Mouse (Mus musculus): Measurements from ENCODE around the gene Ap2a1.
"Not testable (repeated sequence)": the region's sequence is repeated elsewhere in the genome, so short reads cannot be mapped to it uniquely, and the experiment has no call there.

The Ap2a1 gene

DNA sequence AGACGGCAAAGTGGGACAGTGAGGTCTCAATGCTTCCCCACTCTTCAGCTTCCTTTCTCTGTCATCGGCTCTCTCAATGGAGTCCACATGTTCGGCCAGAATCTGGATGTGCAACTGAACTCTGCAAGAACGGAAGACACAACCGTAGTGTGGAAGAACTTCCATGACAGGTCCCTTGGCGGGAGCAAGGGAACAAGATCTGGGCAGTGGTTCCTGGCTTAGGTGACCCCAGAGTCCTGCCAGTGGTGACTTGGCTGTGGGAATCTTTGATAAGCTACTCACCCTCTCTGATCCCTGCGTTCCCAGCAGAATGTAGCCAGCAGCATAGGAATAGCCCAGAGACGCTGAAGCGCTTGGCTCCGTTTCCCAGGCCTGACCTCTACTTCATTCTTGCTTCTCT is 32.8 kb downstream of the Ap2a1 start:
- in situ Hi-C loops (cut with MboI, MseI): loop anchor here (10.0 kb wide), 1 partner anchor 808 kb away; the partner anchor contains the start of gene Dbp

GRCm38 (mm10) chr7:44895593-44896434 is 33.5 kb downstream of the Ap2a1 start, which contains the start of gene Fuz:
Gene Fuz (plus strand): TSS chr7:44896079.
- in situ Hi-C loops (cut with MboI, MseI): loop anchor here (10.0 kb wide), 1 partner anchor 809 kb away; the partner anchor contains the start of gene Dbp

GRCm38 (mm10) chr7:44895206-44895592 is 34.1 kb downstream of the Ap2a1 start:
- in situ Hi-C loops (cut with MboI, MseI): loop anchor here (10.0 kb wide), 1 partner anchor 810 kb away; the partner anchor contains the start of gene Dbp

DNA sequence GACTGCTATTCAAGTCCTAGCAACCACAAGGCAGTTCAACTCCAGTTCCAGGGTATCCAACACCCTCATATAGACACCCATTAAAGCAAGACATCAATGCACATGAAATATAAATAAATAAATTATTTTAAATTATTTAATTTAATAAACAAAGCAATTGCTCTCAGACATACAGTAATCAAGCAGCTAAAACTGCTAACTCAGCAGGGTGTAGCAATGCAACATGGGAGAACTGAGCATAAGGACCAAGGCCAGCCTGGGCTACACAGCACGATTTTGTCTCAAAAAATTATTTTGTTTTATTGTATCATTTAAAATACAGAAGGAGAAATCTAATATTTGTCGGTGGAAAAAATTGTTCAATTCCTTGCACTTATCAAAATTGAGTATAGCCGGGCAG is 35.1 kb downstream of the Ap2a1 start:
- in situ Hi-C loops (cut with MboI, MseI): loop anchor here (10.0 kb wide), 1 partner anchor 811 kb away; the partner anchor contains the start of gene Dbp

GRCm38 (mm10) chr7:44893197-44893596 is 36.1 kb downstream of the Ap2a1 start:
- in situ Hi-C loops (cut with MboI, MseI): loop anchor here (10.0 kb wide), 1 partner anchor 812 kb away; the partner anchor contains the start of gene Dbp

DNA sequence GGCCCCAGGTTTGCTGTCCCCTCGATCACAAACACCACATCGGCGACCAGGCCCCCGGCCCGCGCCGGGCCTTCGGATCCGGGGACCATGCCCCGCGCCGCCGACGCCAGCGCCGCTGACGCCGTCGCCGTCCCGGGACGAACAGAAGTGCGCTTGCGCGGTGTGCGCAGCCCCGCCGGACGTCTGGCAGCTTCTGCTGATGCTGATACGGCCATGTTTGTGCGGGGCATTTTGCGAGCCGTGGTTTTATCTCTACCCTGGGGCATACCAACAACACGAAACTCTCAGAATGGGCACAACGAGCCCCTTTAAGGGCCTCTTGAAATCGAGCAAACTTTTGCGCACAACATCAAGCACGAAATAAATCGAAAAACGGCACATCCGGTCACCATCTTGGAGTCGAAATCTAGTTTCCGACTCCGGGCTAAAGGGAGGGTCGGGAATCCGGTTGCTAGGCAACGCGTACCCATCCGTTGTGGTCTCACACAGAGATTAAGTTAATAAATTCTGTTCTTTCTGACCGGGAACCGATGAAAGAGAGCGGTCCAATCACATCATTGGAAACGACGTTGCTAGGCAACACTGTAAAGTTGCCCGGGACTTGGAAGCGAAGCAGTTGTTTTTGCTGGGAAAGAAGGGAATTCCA is 36.9 kb downstream of the Ap2a1 start, which contains the start of gene Med25:
TSS of gene Med25 (minus strand) at position 437 of the 646 bp plus-strand sequence.
- in situ Hi-C loops (cut with MboI, MseI): loop anchor here (10.0 kb wide), 1 partner anchor 812 kb away; the partner anchor contains the start of gene Dbp

- in situ Hi-C loops (cut with MboI, MseI): loop anchor here (10.0 kb wide), 1 partner anchor 813 kb away; the partner anchor contains the start of gene Dbp
Measured at GRCm38 (mm10) chr7:44891611-44892010, 37.7 kb downstream of the Ap2a1 start.

GRCm38 (mm10) chr7:44890737-44891136 is 38.6 kb downstream of the Ap2a1 start:
- in situ Hi-C loops (cut with MboI, MseI): loop anchor here (10.0 kb wide), 1 partner anchor 814 kb away; the partner anchor contains the start of gene Dbp

GRCm38 (mm10) chr7:44890180-44890579 is 39.1 kb downstream of the Ap2a1 start:
- in situ Hi-C loops (cut with MboI, MseI): loop anchor here (10.0 kb wide), 1 partner anchor 815 kb away; the partner anchor contains the start of gene Dbp

- in situ Hi-C loops (cut with MboI, MseI): no loop called here
Measured at GRCm38 (mm10) chr7:44888256-44889105, 40.8 kb downstream of the Ap2a1 start.

GRCm38 (mm10) chr7:44886964-44887363 is 42.3 kb downstream of the Ap2a1 start:
- in situ Hi-C loops (cut with MboI, MseI): no loop called here

DNA sequence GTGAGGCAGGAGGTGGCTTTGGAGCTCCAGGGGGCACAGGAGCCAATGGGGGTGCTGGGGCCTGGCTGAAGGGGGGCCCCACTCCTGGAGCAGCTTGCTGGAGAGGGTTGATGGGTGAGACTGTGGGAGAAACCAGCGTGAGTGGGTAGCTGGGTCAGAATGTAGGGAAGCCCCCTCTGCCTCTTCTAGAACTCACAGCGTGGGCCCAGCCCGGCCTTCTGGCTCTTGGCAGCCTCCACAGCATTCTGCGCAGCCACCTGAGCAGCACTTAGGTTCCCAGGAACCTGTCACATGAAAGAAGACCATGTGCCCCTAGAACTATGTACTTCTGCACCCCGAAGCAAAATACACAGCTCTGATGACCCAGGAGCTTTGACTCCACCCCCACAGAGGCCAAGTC is 44.7 kb downstream of the Ap2a1 start:
- in situ Hi-C loops (cut with MboI, MseI): loop anchor here (5.0 kb wide), 1 partner anchor 73 kb away; no protein-coding TSS in a partner anchor

- in situ Hi-C loops (cut with MboI, MseI): loop anchor here (5.0 kb wide), 1 partner anchor 74 kb away; no protein-coding TSS in a partner anchor
Measured at GRCm38 (mm10) chr7:44883036-44883435, 46.3 kb downstream of the Ap2a1 start.

DNA sequence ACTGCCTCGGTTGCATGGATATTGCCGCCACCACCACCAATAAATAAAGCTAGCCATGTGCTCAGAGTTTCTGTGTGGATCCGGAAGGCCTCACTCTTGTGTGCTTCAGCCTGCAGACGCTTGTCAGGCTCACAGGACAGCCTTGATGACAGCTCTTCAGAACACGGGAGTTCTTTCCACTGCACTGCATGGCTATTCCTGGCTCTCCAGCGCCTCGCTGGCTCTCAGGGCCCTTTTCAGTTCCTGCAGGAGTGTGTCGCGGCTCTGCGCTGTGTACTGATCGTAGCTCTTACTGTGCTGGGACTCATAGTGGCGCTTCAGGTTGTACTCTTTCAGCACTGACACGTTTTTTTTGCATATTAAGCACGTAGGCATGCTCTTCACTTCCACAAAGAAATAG is 51.5 kb downstream of the Ap2a1 start:
- in situ Hi-C loops (cut with MboI, MseI): no loop called here

DNA sequence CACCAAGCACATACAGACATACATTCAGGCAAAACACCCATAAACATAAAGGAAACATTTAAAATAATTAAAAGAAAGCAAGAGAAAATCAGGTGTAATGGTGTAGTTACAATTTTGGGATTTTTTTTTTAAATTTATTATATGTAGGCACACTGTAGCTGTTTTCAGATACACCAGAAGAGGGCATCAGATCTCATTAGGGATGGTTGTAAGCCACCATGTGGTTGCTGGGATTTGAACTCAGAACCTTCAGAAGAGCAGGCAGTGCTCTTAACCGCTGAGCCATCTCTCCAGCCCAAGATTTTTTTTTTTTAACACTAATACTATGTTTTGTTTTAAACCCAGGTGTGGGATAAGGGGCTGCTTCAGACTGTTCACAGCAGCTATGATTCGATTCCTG is 57.5 kb downstream of the Ap2a1 start:
- in situ Hi-C loops (cut with MboI, MseI): not testable (repeated sequence)

GRCm38 (mm10) chr7:44871181-44871580 is 58.1 kb downstream of the Ap2a1 start:
- in situ Hi-C loops (cut with MboI, MseI): no loop called here

- in situ Hi-C loops (cut with MboI, MseI): no loop called here
Measured at GRCm38 (mm10) chr7:44870614-44871013, 58.7 kb downstream of the Ap2a1 start.

- in situ Hi-C loops (cut with MboI, MseI): no loop called here
Measured at GRCm38 (mm10) chr7:44869697-44870528, 59.4 kb downstream of the Ap2a1 start, which contains the start of gene Ptov1. Gene Ptov1 (minus strand): TSS chr7:44869788.

DNA sequence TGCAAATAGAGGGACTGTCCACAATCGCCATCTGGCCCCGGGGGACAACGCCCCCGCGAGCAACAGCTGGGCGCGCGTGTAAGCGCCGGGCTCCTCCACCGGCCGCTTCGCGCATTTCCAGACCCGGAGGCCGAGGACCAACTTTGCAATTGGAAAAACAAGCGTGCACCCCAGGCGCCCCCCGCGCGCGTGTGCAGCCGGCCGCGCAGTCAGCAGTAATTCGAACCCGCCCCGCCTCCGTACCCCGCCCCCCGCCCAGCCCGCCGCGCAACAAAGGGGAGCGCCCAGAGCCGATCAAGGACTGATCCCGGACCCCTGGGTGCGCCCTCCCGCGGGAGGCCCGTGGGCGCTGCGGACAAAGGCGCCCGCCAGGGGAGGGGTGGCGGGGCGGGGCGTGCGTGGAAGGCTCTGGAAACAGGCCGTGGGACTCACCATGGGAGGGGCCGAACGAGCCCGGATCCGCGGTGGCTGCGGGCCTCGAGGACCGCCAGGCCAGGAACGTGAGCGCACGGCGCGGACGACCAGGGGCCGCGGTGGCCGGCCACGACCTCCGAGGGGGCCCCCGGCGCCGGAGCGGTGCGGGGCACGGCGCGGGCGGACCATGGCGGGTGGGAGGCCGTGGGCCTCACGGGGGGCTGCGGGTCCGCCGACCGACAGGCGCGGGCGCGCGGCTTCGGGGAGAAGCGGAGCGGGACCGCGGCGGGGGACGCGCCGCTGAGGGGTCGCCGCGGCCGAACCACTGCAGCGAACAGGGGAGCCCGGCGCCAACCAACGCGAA is 60.2 kb downstream of the Ap2a1 start:
- in situ Hi-C loops (cut with MboI, MseI): no loop called here
